Mouse (Mus musculus): ENCODE results near the gene Aspg. TPM values are rescaled to one million over a fixed set of nuclear protein-coding genes. Genes with fewer than 3 reads are reported as not detected.

Gene Aspg
- polyA plus RNA-seq, 1 experiment from 2014 or later = 0.31 TPM

DNA sequence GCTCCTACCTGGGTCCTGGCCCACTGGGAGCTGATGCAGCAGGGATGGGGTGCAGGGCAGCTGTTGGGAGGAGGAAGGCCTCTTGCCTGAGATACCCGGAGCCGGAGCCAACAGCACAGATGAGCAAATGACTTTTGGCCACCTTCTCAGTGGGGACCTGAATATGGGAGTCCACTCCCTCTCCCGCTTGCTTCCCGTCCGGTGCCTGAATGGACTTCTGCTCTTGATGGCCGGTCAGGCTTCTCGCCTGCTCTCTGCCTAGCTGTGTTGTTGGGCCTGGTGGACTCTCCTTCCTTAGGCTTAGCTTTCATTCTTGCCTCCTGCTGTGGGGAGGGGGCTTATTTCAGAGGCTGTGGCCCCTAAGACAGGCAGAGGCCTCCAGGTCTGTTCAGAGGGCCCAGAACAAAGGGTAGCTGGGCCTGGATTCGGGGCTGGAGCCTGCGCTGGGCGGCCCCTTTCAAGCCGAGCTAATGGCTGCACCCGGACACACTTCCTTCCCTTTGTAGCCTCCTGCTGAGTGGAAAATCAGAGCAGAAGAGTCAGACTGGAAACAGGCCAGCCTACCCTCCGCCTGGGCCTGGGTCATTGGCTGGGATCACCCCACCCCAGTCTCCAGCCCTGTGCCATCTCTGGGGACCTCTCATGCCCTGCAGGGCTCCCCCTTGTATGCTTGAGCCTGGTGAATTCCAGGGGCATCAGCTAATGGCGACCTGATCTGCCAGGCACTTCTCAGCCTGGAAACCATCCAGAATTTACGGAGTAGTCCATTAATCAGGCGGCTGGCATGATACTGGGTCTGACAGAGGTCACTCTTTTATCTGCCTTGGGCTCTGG lies 49.0 kb downstream of the Aspg start:
- ATAC-seq (replicated peaks; ENCODE audit: insufficient number of reproducible peaks, low FRiP score, low TSS enrichment, low read depth) (no peak), DNase-seq (ENCODE audit: low spot score) (no peak)
- no peaks in the 10 kb centered on the region for H3K36me3 ChIP-seq (replicated peaks; ENCODE audit: control insufficient read depth, insufficient read depth, low read depth, low read length)
- no peaks in the 10 kb centered on the region for H3K9me3 ChIP-seq (replicated peaks; ENCODE audit: control insufficient read depth, low read length)
- 57% methylated on average over 16 of the region's 16 CpGs for WGBS
- H3K27me3 ChIP-seq (ENCODE audit: control insufficient read depth, insufficient read depth, low read length) = no peaks in the 10 kb centered on the region
- H3K9ac ChIP-seq (replicated peaks; ENCODE audit: low read length) = peak overlapping the region; percentile 32; the same call in 1 of the 2 replicates
- peaks cover 13% of the 10 kb centered on the region for H3K4me1 ChIP-seq (ENCODE audit: control insufficient read depth, insufficient read depth, low read length)
- H3K27ac ChIP-seq (replicated peaks; ENCODE audit: low read depth, low read length) = peak overlapping the region; percentile 28
- no peak overlapping the region for H3K4me3 ChIP-seq (ENCODE audit: low read depth, low read length)
- no peak overlapping the region for H3K4me2 ChIP-seq (ENCODE audit: low read depth, low read length)

DNA sequence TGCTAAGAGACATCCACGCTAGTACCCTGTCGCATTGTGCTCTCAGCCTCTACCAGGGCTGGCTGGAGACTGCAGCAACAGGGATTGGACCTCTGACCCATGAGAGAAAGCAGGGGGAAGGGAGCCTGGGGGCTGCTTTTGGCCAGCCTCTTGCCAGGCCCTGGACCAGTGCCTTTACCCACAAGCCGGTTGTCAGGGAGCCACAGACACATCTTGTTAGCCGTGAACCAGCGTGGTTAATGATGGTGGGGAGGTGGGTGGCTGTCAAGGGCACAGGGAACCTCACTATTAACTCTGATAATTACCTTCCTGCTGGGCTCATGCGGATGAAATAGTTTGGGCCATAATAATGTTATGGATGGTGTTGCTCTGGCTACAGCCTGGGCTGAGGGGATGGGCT lies 50.3 kb downstream of the Aspg start:
- no peaks in the 10 kb centered on the region for H3K36me3 ChIP-seq (replicated peaks; ENCODE audit: control insufficient read depth, insufficient read depth, low read depth, low read length)
- WGBS = 72% methylated on average over 6 of the region's 6 CpGs
- H3K9ac ChIP-seq (replicated peaks; ENCODE audit: low read length) = no peak overlapping the region
- no peak overlapping the region for H3K27ac ChIP-seq (replicated peaks; ENCODE audit: low read depth, low read length)
- no peaks in the 10 kb centered on the region for H3K27me3 ChIP-seq (ENCODE audit: control insufficient read depth, insufficient read depth, low read length)
- no peak overlapping the region for H3K4me3 ChIP-seq (ENCODE audit: low read depth, low read length)
- DNase-seq (ENCODE audit: low spot score) (no peak), ATAC-seq (replicated peaks; ENCODE audit: insufficient number of reproducible peaks, low FRiP score, low TSS enrichment, low read depth) (no peak)
- no peak overlapping the region for H3K4me2 ChIP-seq (ENCODE audit: low read depth, low read length)
- peaks cover 8% of the 10 kb centered on the region for H3K4me1 ChIP-seq (ENCODE audit: control insufficient read depth, insufficient read depth, low read length)
- H3K9me3 ChIP-seq (replicated peaks; ENCODE audit: control insufficient read depth, low read length) = no peaks in the 10 kb centered on the region

DNA sequence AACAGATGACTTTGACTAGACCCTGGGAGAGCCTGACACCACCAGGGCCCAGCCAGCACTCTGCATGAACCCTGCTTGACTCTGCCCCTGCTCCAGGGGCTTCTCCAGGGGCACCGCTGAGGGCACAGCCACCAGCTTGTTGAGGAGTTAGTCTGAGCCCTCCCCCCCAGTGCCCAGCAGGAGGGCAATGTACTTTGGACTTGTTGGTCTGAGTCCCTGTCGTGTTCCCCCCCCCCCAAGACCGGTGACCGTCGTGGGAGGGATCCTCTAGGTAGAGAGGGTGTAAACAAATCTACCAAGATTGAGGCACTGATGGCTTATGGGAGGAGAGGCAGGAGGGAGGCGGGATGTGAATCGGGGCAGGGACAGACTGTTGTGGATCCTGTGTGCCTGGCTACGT lies 51.8 kb downstream of the Aspg start:
- H3K27me3 ChIP-seq (ENCODE audit: control insufficient read depth, insufficient read depth, low read length) = no peaks in the 10 kb centered on the region
- H3K4me2 ChIP-seq (ENCODE audit: low read depth, low read length) = no peak overlapping the region
- H3K9me3 ChIP-seq (replicated peaks; ENCODE audit: control insufficient read depth, low read length) = no peaks in the 10 kb centered on the region
- H3K36me3 ChIP-seq (replicated peaks; ENCODE audit: control insufficient read depth, insufficient read depth, low read depth, low read length) = no peaks in the 10 kb centered on the region
- DNase-seq (ENCODE audit: low spot score) (no peak), ATAC-seq (replicated peaks; ENCODE audit: insufficient number of reproducible peaks, low FRiP score, low TSS enrichment, low read depth) (no peak)
- WGBS = 55% methylated on average over 8 of the region's 8 CpGs
- H3K27ac ChIP-seq (replicated peaks; ENCODE audit: low read depth, low read length) = no peak overlapping the region
- peaks cover 8% of the 10 kb centered on the region for H3K4me1 ChIP-seq (ENCODE audit: control insufficient read depth, insufficient read depth, low read length)
- no peak overlapping the region for H3K9ac ChIP-seq (replicated peaks; ENCODE audit: low read length)
- H3K4me3 ChIP-seq (ENCODE audit: low read depth, low read length) = no peak overlapping the region

DNA sequence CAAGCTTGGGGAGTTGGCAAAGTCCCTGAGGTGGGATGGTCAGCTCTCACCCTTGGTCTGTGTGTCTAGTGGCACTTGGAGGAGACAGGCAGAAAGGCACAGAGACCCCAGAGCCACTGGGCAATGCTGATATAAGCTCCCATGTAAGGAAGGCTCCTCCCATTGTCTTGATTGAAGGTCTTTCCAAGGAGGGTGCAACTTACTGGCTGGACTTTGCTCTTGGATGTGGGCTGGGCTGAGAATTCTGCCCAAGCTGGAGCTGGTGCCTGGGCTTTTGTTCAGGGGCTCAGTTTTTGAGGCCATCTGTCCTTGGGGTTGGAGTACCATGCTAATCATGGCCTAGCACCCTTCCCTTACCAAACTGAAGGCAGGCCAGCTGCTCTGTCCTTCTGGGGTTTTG lies 52.3 kb downstream of the Aspg start:
- Histone ChIP-seq H3K9me3 (replicated peaks; ENCODE audit: control insufficient read depth, low read length) (no peaks in the 10 kb centered on the region), H3K36me3 (replicated peaks; ENCODE audit: control insufficient read depth, insufficient read depth, low read depth, low read length) (no peaks in the 10 kb centered on the region), H3K9ac (replicated peaks; ENCODE audit: low read length) (no peak overlapping the region), H3K4me3 (ENCODE audit: low read depth, low read length) (no peak overlapping the region), H3K27ac (replicated peaks; ENCODE audit: low read depth, low read length) (no peak overlapping the region), H3K27me3 (ENCODE audit: control insufficient read depth, insufficient read depth, low read length) (no peaks in the 10 kb centered on the region), H3K4me1 (ENCODE audit: control insufficient read depth, insufficient read depth, low read length) (peaks cover 6% of the 10 kb centered on the region), H3K4me2 (ENCODE audit: low read depth, low read length) (no peak overlapping the region)
- ATAC-seq (replicated peaks; ENCODE audit: insufficient number of reproducible peaks, low FRiP score, low TSS enrichment, low read depth) (no peak), DNase-seq (ENCODE audit: low spot score) (no peak)

DNA sequence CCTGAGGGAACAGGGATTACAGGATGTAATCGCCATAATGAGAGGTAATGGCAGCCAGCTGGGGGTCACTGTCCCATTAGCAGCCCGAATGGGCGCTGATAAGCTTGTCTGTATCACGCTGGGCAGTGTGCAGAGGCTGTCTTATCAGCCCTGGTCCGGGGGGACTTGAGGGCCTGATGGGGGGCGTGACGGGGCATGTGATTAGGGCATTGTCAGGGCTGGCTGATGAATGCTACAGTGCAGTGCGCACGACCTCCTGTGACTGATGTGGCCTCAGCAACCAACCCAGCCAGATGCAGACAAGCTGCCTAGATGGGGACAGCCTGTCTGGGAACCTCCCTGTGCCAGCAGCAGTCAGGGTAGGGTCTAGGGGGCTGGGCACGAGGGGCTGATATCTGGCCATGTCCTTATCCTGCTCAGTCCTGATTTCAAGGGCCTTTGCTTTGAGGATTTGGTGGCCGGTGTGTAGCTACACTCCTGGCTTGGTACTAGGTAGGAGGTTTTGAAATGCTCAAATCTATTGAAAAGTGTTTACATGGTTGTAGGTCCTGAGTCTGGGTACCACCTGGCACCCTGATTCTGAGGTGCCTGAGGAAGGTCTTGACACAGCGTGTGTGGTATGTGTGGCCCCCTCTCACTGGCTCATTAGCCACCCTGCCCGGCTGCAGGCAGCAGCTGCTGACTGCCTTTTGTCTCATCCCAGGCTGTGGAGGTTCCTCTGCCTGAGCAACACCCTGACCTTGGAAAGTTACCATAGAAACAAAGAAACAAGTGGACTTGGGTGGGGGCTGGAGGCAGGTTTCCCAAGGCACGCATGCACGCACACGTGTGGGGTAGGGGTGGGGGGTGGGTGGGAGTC lies 57.7 kb downstream of the Aspg start:
- Histone ChIP-seq H3K9ac (replicated peaks; ENCODE audit: low read length) (peak overlapping the region; percentile 15; the same call in 1 of the 2 replicates), H3K4me2 (ENCODE audit: low read depth, low read length) (no peak overlapping the region), H3K36me3 (replicated peaks; ENCODE audit: control insufficient read depth, insufficient read depth, low read depth, low read length) (no peaks in the 10 kb centered on the region), H3K27ac (replicated peaks; ENCODE audit: low read depth, low read length) (0 out of 2 replicates have a peak overlapping the region, but pooled peaks have one; percentile 14), H3K4me3 (ENCODE audit: low read depth, low read length) (no peak overlapping the region), H3K27me3 (ENCODE audit: control insufficient read depth, insufficient read depth, low read length) (no peaks in the 10 kb centered on the region), H3K4me1 (ENCODE audit: control insufficient read depth, insufficient read depth, low read length) (peaks cover 4% of the 10 kb centered on the region), H3K9me3 (replicated peaks; ENCODE audit: control insufficient read depth, low read length) (no peaks in the 10 kb centered on the region)
- DNase-seq (ENCODE audit: low spot score) (no peak), ATAC-seq (replicated peaks; ENCODE audit: insufficient number of reproducible peaks, low FRiP score, low TSS enrichment, low read depth) (peak; percentile 53; the same call in 1 of the 2 replicates)
- 22% methylated on average over 16 of the region's 16 CpGs for WGBS

DNA sequence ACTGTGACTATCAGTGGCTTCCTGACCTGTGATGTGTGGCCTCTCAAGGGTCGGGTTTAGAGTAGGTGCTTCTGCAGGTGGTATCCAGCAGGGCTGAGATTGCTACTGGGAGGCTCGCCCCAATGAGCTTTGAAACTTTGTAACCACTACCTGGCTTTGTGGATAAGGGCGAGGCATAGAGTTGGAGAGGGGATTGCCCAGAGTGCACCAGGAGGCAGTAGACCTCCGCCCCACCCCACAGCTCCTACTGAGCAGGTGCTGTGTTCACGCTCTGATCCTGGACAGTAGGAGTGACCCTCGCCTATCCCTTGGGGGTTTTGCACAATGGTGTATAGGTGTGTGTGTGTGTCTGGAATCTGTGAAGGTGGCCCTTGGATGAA lies 58.4 kb downstream of the Aspg start:
- H3K4me1 ChIP-seq (ENCODE audit: control insufficient read depth, insufficient read depth, low read length) = peaks cover 4% of the 10 kb centered on the region

DNA sequence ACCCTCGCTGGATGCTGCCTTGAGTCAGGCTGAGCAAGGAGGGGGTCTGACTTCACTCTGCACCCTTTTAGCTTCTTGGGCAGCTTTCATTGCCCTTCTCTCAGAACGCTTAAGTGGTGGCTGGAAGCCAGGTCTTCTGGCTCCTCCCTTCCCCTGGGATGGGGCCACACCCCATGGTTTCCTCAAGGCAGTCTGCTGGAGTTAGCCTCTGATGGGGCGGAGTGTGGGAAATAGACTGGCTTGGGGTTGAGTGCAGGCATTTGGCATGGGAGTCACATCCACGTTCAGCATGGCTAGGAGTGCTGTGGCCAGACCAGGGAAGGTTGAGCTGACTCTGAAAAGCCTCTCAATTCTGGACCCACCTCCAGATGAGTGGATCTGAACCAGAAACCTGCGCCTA lies 62.8 kb downstream of the Aspg start:
- H3K9me3 ChIP-seq (replicated peaks; ENCODE audit: control insufficient read depth, low read length) = no peaks in the 10 kb centered on the region
- DNase-seq (ENCODE audit: low spot score) = no peak
- H3K27ac ChIP-seq (replicated peaks; ENCODE audit: low read depth, low read length) = no peak overlapping the region
- ATAC-seq (replicated peaks; ENCODE audit: insufficient number of reproducible peaks, low FRiP score, low TSS enrichment, low read depth) = no peak
- H3K36me3 ChIP-seq (replicated peaks; ENCODE audit: control insufficient read depth, insufficient read depth, low read depth, low read length) = peaks cover 3% of the 10 kb centered on the region; the same call in 1 of the 2 replicates
- H3K4me2 ChIP-seq (ENCODE audit: low read depth, low read length) = no peak overlapping the region
- H3K9ac ChIP-seq (replicated peaks; ENCODE audit: low read length) = no peak overlapping the region
- peaks cover 2% of the 10 kb centered on the region for H3K4me1 ChIP-seq (ENCODE audit: control insufficient read depth, insufficient read depth, low read length)
- no peaks in the 10 kb centered on the region for H3K27me3 ChIP-seq (ENCODE audit: control insufficient read depth, insufficient read depth, low read length)
- no peak overlapping the region for H3K4me3 ChIP-seq (ENCODE audit: low read depth, low read length)
- 79% methylated on average over 5 of the region's 5 CpGs for WGBS

More for the DNA sequence above, 58.4 kb downstream of the Aspg start:
- no peak overlapping the region for H3K27ac ChIP-seq (replicated peaks; ENCODE audit: low read depth, low read length)
- WGBS = 65% methylated on average over 6 of the region's 6 CpGs
- H3K9ac ChIP-seq (replicated peaks; ENCODE audit: low read length) = no peak overlapping the region
- ATAC-seq (replicated peaks; ENCODE audit: insufficient number of reproducible peaks, low FRiP score, low TSS enrichment, low read depth) (no peak), DNase-seq (ENCODE audit: low spot score) (no peak)
- no peaks in the 10 kb centered on the region for H3K9me3 ChIP-seq (replicated peaks; ENCODE audit: control insufficient read depth, low read length)
- no peaks in the 10 kb centered on the region for H3K27me3 ChIP-seq (ENCODE audit: control insufficient read depth, insufficient read depth, low read length)
- no peak overlapping the region for H3K4me2 ChIP-seq (ENCODE audit: low read depth, low read length)
- H3K4me3 ChIP-seq (ENCODE audit: low read depth, low read length) = no peak overlapping the region
- no peaks in the 10 kb centered on the region for H3K36me3 ChIP-seq (replicated peaks; ENCODE audit: control insufficient read depth, insufficient read depth, low read depth, low read length)
